Mouse (Mus musculus) gastrocnemius, adult 2 months (tissue): ENCODE measurements at regions not wholly inside any gene's neighbourhood (a gene's known extent, or its start where the extent isn't known, plus 50 kb on each side); places are given as distances from the start of the nearest gene placed in this dataset.

Experiments used
- DNase-seq: peaks from one replicate; pipeline ENCODE4 v3.0.0; 2022
- H3K27ac ChIP-seq: fragments of 200-600 bp; 2 replicates; pipeline ENCODE4 v1.8.1; 2022; ENCODE audit warnings: mild to moderate bottlenecking
- H3K4me3 ChIP-seq: fragments of 200-600 bp; 2 replicates; pipeline ENCODE4 v1.8.1; 2022; ENCODE audit warnings: mild to moderate bottlenecking, moderate library complexity
- CTCF ChIP-seq: fragments of 200-600 bp; IDR thresholded peaks from 2 replicates; pipeline ENCODE4 v1.8.1; 2022; ENCODE audit warnings: antibody characterized with exemption, mild to moderate bottlenecking, moderate library complexity
- intact Hi-C: fragments of 180-260 bp; cut with DNase I; formaldehyde crosslinking; loops from one replicate; pipeline ENCODE4 v1.15.1; 2025

DNA sequence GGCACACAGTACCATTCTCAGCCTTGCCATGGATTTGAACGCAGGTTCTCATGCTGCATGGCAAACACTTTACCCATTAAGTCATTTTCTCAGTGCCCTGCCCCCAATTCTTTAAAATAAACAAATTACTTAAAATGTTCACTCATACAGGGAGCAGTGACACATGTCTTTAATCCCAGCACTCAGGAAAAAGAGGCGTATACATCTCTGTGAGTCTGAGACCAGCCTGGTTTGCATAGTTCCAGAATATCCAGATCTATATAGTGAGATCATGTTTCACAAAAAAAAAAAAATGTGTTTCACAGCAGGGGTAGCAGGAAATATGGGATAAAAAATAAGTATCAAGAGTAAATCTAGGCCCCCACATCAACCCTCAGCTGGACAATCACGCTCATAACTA is 191.5 kb downstream of the Rps12 start:
- no peak for TF ChIP-seq CTCF
- Histone ChIP-seq H3K4me3 (no peak overlapping the region), H3K27ac (no peak overlapping the region)
- intact Hi-C loops, result no loop called here
- no peak for DNase-seq

DNA sequence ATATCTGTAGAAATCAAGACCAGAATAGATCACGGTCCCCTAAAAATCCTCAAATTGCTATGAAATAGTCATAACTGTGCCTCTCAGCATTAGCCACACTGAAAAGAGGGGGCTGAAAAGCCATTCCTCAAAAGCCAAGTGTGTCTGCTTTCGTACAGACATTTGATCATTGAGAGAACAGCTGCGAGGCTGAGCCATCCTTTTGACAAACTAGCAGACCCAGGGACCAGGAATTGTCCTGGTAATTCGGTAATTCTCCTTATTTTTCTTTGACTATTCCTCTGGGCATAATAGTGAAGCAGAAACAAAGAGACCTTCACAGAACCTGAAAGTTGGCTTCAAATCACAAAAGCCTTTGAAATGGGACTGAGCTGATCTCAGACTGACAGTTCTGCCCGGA is 206.8 kb downstream of the Rps12 start:
- DNase-seq, result no peak
- intact Hi-C loops, result no loop called here
- Histone ChIP-seq H3K4me3 (no peak overlapping the region), H3K27ac (no peak overlapping the region)
- TF ChIP-seq CTCF, result no peak

DNA sequence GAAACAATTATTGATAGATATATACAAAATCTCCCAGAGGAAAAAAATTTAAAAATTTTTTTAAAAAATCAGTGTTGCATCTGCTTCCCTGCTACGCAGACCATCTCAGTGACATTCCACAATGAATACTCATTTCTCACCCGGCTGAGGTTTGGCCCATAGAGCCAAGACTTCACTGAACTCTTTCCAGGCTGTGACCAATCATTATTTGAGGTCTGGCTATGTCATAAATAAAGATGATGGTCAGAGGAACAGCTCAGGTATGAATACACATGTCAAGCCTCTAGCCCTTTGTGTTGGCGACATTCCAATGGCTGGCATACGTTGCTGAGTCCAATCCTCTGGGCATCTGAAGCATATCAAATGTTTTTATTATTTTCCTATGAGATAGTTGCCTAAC is 216.1 kb downstream of the Rps12 start:
- intact Hi-C loops, result no loop called here
- H3K27ac ChIP-seq, result no peak overlapping the region
- no peak for TF ChIP-seq CTCF
- H3K4me3 ChIP-seq, result no peak overlapping the region
- DNase-seq, result no peak

DNA sequence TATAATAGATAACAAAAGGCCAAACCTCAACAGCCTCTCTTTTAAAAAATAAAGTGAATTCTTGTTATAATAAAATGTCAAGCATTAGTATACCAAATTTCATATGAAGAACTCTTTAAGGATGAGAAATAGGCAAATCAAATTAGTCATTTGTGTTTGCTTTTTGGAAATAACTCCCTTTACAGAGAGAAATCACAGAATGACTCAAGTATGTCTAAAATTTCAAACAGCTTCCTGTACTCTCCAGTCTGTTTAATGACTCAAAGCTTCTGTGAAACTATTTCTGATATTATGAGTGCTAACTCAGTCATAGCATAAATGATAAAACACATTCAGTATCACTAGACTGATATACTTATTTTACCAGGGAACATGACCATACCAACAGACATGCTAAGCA is 217.7 kb downstream of the Rps12 start:
- intact Hi-C loops, result no loop called here
- Histone ChIP-seq H3K27ac (no peak overlapping the region), H3K4me3 (no peak overlapping the region)
- no peak for DNase-seq
- no peak for TF ChIP-seq CTCF

DNA sequence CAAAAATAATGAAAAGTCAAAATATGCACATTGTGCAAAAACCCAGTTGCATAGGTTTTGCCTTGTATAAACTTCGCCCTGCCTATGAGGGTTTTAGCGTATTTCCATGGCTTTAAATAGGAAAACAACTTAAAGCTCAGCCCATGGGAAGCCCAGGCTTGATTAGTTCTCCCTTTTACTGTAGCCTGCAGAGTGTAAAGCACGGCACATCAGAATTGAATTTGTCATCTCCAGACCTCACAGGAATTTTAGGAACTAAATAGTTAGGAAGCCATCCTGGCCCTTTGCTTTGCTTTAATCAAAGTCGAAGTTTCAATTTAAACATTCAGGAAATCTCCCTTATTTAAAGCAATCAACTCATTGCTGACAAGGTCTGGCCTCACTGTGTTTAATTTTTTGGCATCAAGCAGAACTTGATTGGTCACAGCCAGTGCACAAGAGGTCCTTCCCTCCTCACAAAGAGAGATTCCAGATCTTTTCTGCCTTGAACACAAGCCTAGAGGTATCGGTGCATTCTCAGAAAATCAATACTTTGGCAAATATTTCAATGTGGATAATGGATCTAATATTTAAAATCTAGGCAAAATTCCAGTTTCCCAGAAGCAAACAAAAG is 211.8 kb upstream of the Eya4 start:
- intact Hi-C loops, result no loop called here
- Histone ChIP-seq H3K27ac (no peak overlapping the region), H3K4me3 (no peak overlapping the region)
- TF ChIP-seq CTCF, result no peak
- no peak for DNase-seq

DNA sequence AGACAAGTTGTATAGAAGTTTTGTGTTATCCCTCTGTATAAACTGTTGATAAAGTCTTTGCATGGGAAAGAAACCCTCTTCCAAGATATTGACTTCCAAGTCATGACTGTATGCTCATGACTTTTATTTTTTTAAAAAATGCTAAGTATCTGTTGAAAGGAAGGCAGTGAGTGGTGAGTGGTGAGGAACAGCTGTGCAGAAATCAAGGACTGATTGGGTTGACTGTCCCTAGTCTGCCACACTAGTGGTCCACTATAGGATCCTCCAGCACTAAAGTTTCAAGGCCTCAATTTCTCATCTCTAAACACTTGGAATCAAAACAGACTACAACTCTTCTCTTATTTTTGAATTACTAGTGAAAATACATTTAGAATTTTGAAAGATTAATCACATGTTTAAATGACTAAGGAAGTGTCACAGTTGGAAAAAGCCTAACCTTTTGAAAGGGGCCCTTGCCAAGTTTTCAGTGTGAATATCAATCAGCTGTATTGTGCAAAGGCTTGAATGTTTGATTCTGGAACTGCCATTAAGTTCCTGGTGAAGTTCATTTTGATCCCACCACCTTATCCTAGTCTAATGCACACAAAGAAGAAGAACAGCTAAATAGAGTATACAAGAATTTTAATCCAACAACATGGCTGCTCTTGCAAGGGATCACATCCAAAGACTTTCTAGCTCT is 209.5 kb upstream of the Eya4 start:
- DNase-seq, result no peak
- no peak for TF ChIP-seq CTCF
- intact Hi-C loops, result no loop called here
- Histone ChIP-seq H3K4me3 (no peak overlapping the region), H3K27ac (no peak overlapping the region)

DNA sequence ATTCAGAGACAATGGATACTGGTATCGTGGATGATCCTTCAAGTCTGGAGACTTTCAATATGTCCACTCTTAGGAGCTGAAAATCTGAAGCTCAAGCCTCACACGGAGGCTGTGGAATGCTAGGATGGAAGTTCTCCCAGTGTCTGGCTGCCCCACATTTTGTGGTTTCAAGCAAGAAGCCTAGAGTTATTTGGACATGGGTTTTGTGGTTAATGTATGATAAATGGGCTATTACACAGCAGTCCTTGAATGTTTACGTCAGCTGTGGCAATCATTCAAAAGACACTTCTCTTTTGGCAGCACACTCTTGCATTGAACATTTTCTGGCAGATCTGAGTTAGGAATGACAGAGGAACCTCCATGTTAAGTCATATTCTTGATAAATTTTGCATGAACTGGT is 207.2 kb upstream of the Eya4 start:
- no peak for DNase-seq
- Histone ChIP-seq H3K27ac (no peak overlapping the region), H3K4me3 (no peak overlapping the region)
- no peak for TF ChIP-seq CTCF
- intact Hi-C loops, result no loop called here

DNA sequence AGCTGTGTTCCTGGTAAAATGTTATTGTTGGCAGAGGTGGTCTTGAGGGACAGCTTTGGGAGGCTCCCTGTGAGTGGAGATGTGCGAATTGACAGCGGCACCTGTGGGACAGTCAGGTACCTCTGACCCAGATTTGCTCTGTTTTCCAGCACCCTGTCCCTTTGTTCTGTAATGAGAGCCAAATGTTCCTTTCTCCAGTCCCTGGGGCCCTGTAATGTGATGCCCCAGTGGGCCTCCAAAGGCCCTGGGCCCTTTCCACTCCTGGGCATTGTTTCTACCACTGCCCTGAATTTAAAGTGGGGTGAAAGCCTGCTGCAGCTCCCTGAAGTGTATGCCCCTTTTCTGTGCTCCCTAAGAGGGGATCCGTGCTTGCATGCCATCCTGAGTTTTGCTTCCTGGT is 198.6 kb upstream of the Eya4 start:
- no peak for TF ChIP-seq CTCF
- intact Hi-C loops, result no loop called here
- Histone ChIP-seq H3K27ac (0 out of 2 replicates have a peak overlapping the region, but pooled peaks have one; percentile 4), H3K4me3 (no peak overlapping the region)
- no peak for DNase-seq

DNA sequence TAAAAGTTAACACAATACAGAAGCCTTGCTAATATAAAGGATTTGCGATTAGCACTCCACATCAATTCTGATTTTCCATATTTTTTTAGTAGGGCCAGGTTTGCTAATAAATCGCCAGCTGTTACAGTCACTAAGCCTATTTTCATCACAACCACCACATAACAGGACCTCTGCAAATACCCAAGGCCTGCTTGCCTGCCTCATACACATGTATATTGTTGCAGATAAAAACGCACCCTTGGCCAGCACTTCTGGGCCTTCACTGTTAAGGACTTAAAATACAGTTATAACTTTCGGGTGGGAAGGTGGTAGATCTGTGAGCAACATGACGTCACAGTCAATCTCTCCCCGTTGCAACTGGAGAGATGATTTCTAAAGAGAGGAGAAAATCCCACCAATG is 197.7 kb upstream of the Eya4 start:
- no peak for TF ChIP-seq CTCF
- Histone ChIP-seq H3K4me3 (no peak overlapping the region), H3K27ac (no peak overlapping the region)
- DNase-seq, result no peak
- intact Hi-C loops, result no loop called here

DNA sequence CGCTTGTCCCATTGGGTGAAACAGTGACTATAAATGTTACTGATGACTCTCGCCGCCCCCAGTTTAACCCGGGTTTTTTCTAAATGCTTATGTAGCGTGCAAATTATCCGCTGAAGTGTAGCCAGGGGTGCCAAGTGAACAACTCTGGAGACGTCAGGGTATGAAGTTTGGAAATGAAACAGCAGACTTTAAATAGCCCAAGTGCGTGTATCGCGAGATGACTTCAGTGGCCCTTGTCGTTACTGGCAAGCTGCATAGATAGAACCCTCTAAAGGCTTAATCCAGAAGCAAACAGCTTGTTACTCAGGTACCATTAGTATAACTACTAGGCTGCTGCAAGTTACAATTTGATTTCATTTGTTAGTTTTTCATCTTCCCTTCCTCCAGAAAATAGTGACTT is 192.1 kb upstream of the Eya4 start:
- DNase-seq, result peak; percentile 58
- peak overlapping the region; percentile 67 for H3K4me3 ChIP-seq
- no peak for TF ChIP-seq CTCF
- intact Hi-C loops, result loop anchor here (5.0 kb wide), 2 partner anchors 65 to 195 kb away; no protein-coding TSS in a partner anchor
- H3K27ac ChIP-seq, result peak overlapping the region; percentile 88

DNA sequence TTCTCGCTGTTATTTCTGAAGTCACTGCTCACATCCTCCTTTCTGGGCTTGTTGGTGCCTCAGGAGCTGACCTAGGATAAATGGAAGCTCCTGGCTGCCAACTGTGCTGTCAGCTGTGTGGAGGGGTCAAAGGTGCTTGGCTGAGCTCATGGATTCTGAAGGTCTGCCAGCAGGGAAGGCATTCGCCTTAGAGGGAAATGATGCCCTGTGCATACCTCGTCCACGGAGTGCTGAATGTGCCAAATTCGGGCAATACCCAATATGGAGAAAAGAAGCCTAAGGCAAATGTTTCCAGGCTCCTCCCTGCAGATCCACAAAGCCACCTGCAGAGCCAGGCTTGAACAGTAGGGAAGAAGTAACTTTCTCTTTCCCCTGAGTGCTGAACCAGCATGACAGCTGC is 191.3 kb upstream of the Eya4 start:
- peak; percentile 26; the same call in 1 of the 2 replicates for TF ChIP-seq CTCF
- peak overlapping the region; percentile 67 for H3K4me3 ChIP-seq
- peak overlapping the region; percentile 88 for H3K27ac ChIP-seq
- peak; percentile 76 for DNase-seq
- intact Hi-C loops, result loop anchor here (5.0 kb wide), 2 partner anchors 65 to 195 kb away; no protein-coding TSS in a partner anchor

DNA sequence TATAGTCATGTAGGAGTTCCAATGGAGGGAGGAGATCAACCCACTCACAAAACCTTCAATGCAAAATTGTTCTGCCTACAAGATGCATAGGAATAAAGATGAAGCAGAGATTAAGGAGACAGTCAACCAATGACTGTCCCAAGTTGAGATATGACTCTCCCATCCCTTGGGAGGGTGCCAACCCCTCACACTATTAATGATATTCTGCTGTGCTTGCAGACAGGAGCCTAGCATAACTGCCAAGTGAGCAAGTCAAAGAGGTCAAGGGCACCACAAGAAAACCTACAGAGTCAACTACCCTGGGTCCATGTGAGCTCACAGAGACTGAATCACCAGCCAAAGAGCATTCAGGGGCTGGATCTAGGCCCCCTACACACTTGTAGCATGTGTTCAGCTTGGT is 184.1 kb upstream of the Eya4 start:
- no peak for TF ChIP-seq CTCF
- H3K27ac ChIP-seq, result no peak overlapping the region
- DNase-seq, result no peak
- no peak overlapping the region for H3K4me3 ChIP-seq
- intact Hi-C loops, result no loop called here

DNA sequence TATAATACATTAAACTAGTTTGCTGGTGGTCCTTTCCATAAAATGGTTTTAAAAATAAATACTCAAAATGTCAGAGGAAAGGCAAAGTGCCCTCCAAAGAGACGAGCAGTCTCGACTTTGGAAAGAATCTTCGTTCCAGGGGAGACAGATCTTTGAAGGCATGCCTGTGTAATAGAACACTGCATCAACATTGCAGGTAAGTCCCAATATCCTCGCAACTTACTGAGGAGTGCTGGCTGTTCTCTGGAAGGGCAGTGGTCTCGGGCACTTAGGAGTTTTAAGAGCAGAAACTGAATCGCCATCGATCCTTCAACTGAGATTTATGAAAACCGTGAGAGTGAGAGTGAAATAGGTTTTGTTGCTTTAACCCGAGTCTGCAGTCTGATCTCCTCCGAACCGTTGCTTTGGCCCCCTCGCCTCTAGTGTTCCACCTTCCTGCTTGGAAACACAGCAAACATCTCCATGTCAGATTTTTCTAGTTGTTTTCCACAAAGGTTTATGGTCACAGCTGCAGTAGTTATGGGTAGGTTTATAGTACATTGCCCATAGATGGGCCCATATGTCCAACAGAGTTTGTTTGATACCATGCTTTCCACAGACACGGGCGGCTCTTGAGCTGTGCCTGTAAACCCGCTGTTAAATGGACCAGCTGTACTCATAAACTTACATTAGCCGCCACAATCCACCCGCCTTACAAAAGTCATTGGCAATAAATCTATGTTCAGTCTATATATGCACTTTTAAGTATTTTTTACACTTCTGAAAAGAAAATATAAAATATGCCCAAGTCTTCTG is 181.6 kb upstream of the Eya4 start:
- TF ChIP-seq CTCF, result no peak
- H3K27ac ChIP-seq, result no peak overlapping the region

More for the DNA sequence above, 181.6 kb upstream of the Eya4 start:
- DNase-seq, result no peak
- H3K4me3 ChIP-seq, result no peak overlapping the region
- intact Hi-C loops, result no loop called here
